Mouse (Mus musculus) kidney, postnatal 0 days (tissue): Measurements from ENCODE around the gene BC049715. TPM values are rescaled to one million over a fixed set of nuclear protein-coding genes. Genes with fewer than 3 reads are reported as not detected.

Source experiments
- ATAC-seq: fragments of 200-750 bp; cut with Nextera tagmentation; replicated peaks from 2 replicates; pipeline ENCODE4 v1.8.0; 2017; ENCODE audit warnings: low read depth, moderate number of reproducible peaks, moderate TSS enrichment, moderate library complexity; ENCODE audit not compliant: low FRiP score
- DNase-seq: peaks from one replicate; pipeline ENCODE4 v3.0.0-alpha.2; 2016; ENCODE audit warnings: low spot score
- H3K27ac ChIP-seq: fragments of 300-500 bp; sonication (generic); 2 replicates; pipeline ENCODE4 v1.5.1; 2014; ENCODE audit warnings: mild to moderate bottlenecking
- H3K27me3 ChIP-seq: fragments of 300-500 bp; sonication (generic); 2 replicates; pipeline ENCODE4 v1.6.1; 2014; ENCODE audit warnings: low read length, mixed read lengths; ENCODE audit not compliant: insufficient read depth
- H3K36me3 ChIP-seq: fragments of 300-500 bp; sonication (generic); 2 replicates; pipeline ENCODE4 v1.6.1; 2014; ENCODE audit warnings: low read length, mixed read lengths; ENCODE audit not compliant: insufficient read depth
- H3K4me1 ChIP-seq: fragments of 300-500 bp; sonication (generic); replicated peaks from 2 replicates; pipeline ENCODE4 v1.6.1; 2014; ENCODE audit warnings: antibody characterized with exemption, low read length, mixed read lengths; ENCODE audit not compliant: insufficient read depth
- H3K4me2 ChIP-seq: fragments of 300-500 bp; sonication (generic); 2 replicates; pipeline ENCODE4 v1.6.1; 2014; ENCODE audit warnings: mild to moderate bottlenecking, low read length, moderate library complexity, mixed read lengths
- H3K4me3 ChIP-seq: fragments of 300-500 bp; sonication (generic); replicated peaks from 2 replicates; pipeline ENCODE4 v1.5.1; 2014; ENCODE audit warnings: low read depth, low read length
- H3K9ac ChIP-seq: fragments of 300-500 bp; sonication (generic); 2 replicates; pipeline ENCODE4 v1.6.1; 2014; ENCODE audit warnings: low read depth, low read length
- H3K9me3 ChIP-seq: fragments of 300-500 bp; sonication (generic); replicated peaks from 2 replicates; pipeline ENCODE4 v1.6.1; 2016; ENCODE audit warnings: low read length, inconsistent platforms, mixed read lengths
- CTCF ChIP-seq: IDR thresholded peaks from 2 replicates; pipeline ENCODE4 v1.5.1; 2016; ENCODE audit warnings: antibody characterized with exemption, low read depth, mild to moderate bottlenecking, moderate library complexity
- WGBS: fragments of 180-500 bp; shearing (Covaris S2); extraction: QIAGEN DNeasy Blood & Tissue Kit; methylation state at CpG from one replicate; pipeline ENCODE4 v1.1.7; 2014; 5-methylcytosine and 5-hydroxymethylcytosine counted together
- polyA plus RNA-seq: library from polyadenylated mRNA; unstranded; fragments of >200 nt; fragmentation: Nextera tagmentation; extraction: Ambion mirVana; gene quantifications from 2 replicates; pipeline ENCODE4 v1.2.1, GENCODE M21; 2015

The BC049715 gene
- polyA plus RNA-seq, 1 experiment from 2014 or later = 2.1 TPM

DNA sequence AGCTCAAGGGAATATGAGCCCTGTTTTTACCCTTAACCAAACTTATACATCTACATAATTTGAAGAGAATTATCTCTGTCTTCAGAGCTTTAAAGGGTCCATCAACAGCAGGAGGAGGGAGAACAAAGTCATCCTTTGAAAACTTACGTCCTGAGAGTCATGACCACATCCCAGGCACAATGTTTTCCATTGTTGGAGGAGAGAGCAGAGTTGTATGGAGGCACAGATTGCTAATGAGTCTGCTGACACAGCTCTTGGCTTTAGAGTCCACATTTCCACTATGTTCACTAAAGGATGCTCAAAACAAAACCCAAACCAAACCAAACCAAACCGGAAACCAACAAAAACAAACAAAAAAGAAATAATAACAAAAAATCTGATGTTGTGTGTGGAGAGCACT lies 17.5 kb downstream of the BC049715 start:
- Histone ChIP-seq H3K36me3 (no peaks in the 10 kb centered on the region), H3K4me3 (no peak overlapping the region)
- WGBS = 76% methylated on average over 2 of the region's 2 CpGs

DNA sequence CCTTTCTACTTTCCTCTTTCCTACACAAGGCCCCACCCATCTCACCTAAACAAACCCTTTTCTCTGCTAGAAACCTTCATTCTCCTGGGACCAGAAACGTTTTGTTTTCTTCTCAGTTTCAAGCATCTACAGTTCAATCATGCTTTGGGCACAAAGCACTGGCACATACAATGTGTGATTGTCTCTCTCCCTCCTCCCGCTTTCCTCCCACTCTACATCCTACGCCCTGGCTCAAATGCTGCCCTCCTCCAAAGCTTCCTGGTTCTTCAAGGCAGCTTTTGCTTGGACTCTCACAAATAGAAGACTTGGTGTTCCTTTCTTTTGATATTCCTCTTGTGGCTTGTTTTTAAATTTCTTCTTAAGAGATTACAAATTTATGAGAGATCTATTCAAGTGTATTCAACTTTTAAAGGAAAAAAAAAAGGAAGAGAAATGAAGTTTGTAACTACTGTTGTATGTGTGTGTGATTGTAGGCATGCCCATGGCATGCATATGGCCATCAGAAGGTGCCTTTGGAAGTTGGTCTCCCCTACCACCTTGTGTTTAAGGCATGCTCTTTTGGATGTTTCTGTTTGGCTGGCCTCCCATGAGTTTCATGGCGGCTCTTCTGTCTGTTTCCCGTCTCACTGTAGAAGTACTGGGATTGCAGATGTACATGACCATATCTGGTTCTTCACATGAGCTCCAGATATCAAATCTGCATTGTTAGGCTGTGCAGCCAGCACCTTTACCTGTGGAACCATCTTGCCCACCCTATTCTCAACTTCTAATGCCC lies 18.5 kb downstream of the BC049715 start:
- ATAC-seq = no peak
- Histone ChIP-seq H3K36me3 (no peaks in the 10 kb centered on the region), H3K27me3 (no peaks in the 10 kb centered on the region), H3K4me2 (no peak overlapping the region), H3K9me3 (no peaks in the 10 kb centered on the region), H3K27ac (no peak overlapping the region), H3K9ac (no peak overlapping the region), H3K4me1 (no peaks in the 10 kb centered on the region), H3K4me3 (no peak overlapping the region)
- DNase-seq = no peak
- TF ChIP-seq CTCF = no peak
- 71% methylated on average over 5 of the region's 5 CpGs for WGBS

More for the DNA sequence above, 17.5 kb downstream of the BC049715 start:
- H3K27ac ChIP-seq = no peak overlapping the region
- no peak overlapping the region for H3K4me2 ChIP-seq
- H3K4me1 ChIP-seq = no peaks in the 10 kb centered on the region
- H3K9ac ChIP-seq = no peak overlapping the region
- DNase-seq = no peak
- ATAC-seq = no peak
- H3K9me3 ChIP-seq = no peaks in the 10 kb centered on the region
- TF ChIP-seq CTCF = no peak
- no peaks in the 10 kb centered on the region for H3K27me3 ChIP-seq

- no peak for TF ChIP-seq CTCF
- WGBS = 90% methylated on average over 3 of the region's 3 CpGs
- no peaks in the 10 kb centered on the region for H3K9me3 ChIP-seq
- DNase-seq = no peak
- no peaks in the 10 kb centered on the region for H3K27me3 ChIP-seq
- H3K4me1 ChIP-seq = no peaks in the 10 kb centered on the region
- H3K4me2 ChIP-seq = no peak overlapping the region
- H3K27ac ChIP-seq = no peak overlapping the region
- no peak overlapping the region for H3K9ac ChIP-seq
- H3K4me3 ChIP-seq = no peak overlapping the region
- no peaks in the 10 kb centered on the region for H3K36me3 ChIP-seq
- no peak for ATAC-seq
Measured at GRCm38 (mm10) chr6:136847267-136847666, 19.8 kb downstream of the BC049715 start.

- Histone ChIP-seq H3K4me1 (peaks cover 5% of the 10 kb centered on the region; the same call in 1 of the 2 replicates), H3K27me3 (no peaks in the 10 kb centered on the region), H3K4me2 (no peak overlapping the region), H3K27ac (no peak overlapping the region), H3K4me3 (no peak overlapping the region), H3K9me3 (no peaks in the 10 kb centered on the region), H3K36me3 (no peaks in the 10 kb centered on the region), H3K9ac (no peak overlapping the region)
- TF ChIP-seq CTCF = peak; percentile 76
- ATAC-seq = no peak; the same call in 1 of the 2 replicates
- peak; percentile 52 for DNase-seq
- WGBS = 25% methylated on average over 2 of the region's 2 CpGs
Measured at GRCm38 (mm10) chr6:136847790-136848189, 20.4 kb downstream of the BC049715 start.

- ATAC-seq (no peak), DNase-seq (no peak)
- no peaks in the 10 kb centered on the region for H3K9me3 ChIP-seq
- H3K36me3 ChIP-seq = no peaks in the 10 kb centered on the region
- peaks cover 6% of the 10 kb centered on the region; the same call in 1 of the 2 replicates for H3K4me1 ChIP-seq
- 91% methylated on average over 8 of the region's 8 CpGs for WGBS
- TF ChIP-seq CTCF = no peak
- no peak overlapping the region for H3K4me2 ChIP-seq
- no peaks in the 10 kb centered on the region for H3K27me3 ChIP-seq
- no peak overlapping the region for H3K4me3 ChIP-seq
- H3K27ac ChIP-seq = no peak overlapping the region
- no peak overlapping the region for H3K9ac ChIP-seq
Measured at GRCm38 (mm10) chr6:136848399-136848798, 21.0 kb downstream of the BC049715 start.

GRCm38 (mm10) chr6:136848971-136849370 lies 21.5 kb downstream of the BC049715 start:
- no peak for TF ChIP-seq CTCF
- Histone ChIP-seq H3K36me3 (no peaks in the 10 kb centered on the region), H3K4me3 (no peak overlapping the region), H3K27me3 (no peaks in the 10 kb centered on the region), H3K4me1 (peaks cover 6% of the 10 kb centered on the region; the same call in 1 of the 2 replicates), H3K9me3 (no peaks in the 10 kb centered on the region), H3K4me2 (no peak overlapping the region), H3K27ac (no peak overlapping the region), H3K9ac (no peak overlapping the region)
- 94% methylated on average over 5 of the region's 5 CpGs for WGBS
- ATAC-seq = no peak
- no peak for DNase-seq
